Mouse (Mus musculus): ENCODE data around the gene Dscaml1.
A peak's percentile ranks its signal among the peaks of the same experiment; 100 is the strongest.

Gene Dscaml1

GRCm38 (mm10) chr9:45458363-45458762 lies 31.9 kb downstream of the Dscaml1 start:
- no peak for DNase-seq

- DNase-seq: no peak
These were observed 39.1 kb downstream of the Dscaml1 start for GRCm38 (mm10) chr9:45465396-45466019.

- no peak for DNase-seq
These were observed 41.8 kb downstream of the Dscaml1 start for GRCm38 (mm10) chr9:45468235-45468634.

- DNase-seq: peak; percentile 21
These were observed 44.5 kb downstream of the Dscaml1 start for GRCm38 (mm10) chr9:45470746-45471471.

GRCm38 (mm10) chr9:45471691-45472090 lies 45.3 kb downstream of the Dscaml1 start:
- no peak for DNase-seq

GRCm38 (mm10) chr9:45474874-45475273 lies 48.4 kb downstream of the Dscaml1 start:
- DNase-seq: no peak

GRCm38 (mm10) chr9:45480936-45481335 lies 54.5 kb downstream of the Dscaml1 start:
- no peak for DNase-seq

GRCm38 (mm10) chr9:45486665-45487074 lies 60.2 kb downstream of the Dscaml1 start:
- no peak for DNase-seq

GRCm38 (mm10) chr9:45487179-45487801 lies 60.9 kb downstream of the Dscaml1 start:
- DNase-seq: no peak

- no peak for DNase-seq
These were observed 64.5 kb downstream of the Dscaml1 start for GRCm38 (mm10) chr9:45490899-45491298.

GRCm38 (mm10) chr9:45494889-45495288 lies 68.5 kb downstream of the Dscaml1 start:
- no peak for DNase-seq

GRCm38 (mm10) chr9:45496340-45496739 lies 69.9 kb downstream of the Dscaml1 start:
- DNase-seq: no peak

- no peak for DNase-seq
These were observed 70.5 kb downstream of the Dscaml1 start for GRCm38 (mm10) chr9:45496944-45497343.

- DNase-seq: no peak
These were observed 72.8 kb downstream of the Dscaml1 start for GRCm38 (mm10) chr9:45499267-45499666.

- DNase-seq: no peak
These were observed 73.7 kb downstream of the Dscaml1 start for GRCm38 (mm10) chr9:45500071-45500595.

- no peak for DNase-seq
These were observed 75.0 kb downstream of the Dscaml1 start for GRCm38 (mm10) chr9:45501295-45501927.

- DNase-seq: no peak
These were observed 75.7 kb downstream of the Dscaml1 start for GRCm38 (mm10) chr9:45501963-45502641.

GRCm38 (mm10) chr9:45504977-45505376 lies 78.5 kb downstream of the Dscaml1 start:
- DNase-seq: no peak

GRCm38 (mm10) chr9:45505487-45505939 lies 79.1 kb downstream of the Dscaml1 start:
- DNase-seq: no peak

- no peak for DNase-seq
These were observed 81.1 kb downstream of the Dscaml1 start for GRCm38 (mm10) chr9:45507482-45507881.

- no peak for DNase-seq
These were observed 84.5 kb downstream of the Dscaml1 start for GRCm38 (mm10) chr9:45510806-45511546.
